Mouse (Mus musculus) midbrain, embryonic 13.5 days (tissue): ENCODE data around the gene Akap12. TPM values are rescaled to one million over a fixed set of nuclear protein-coding genes. Genes with fewer than 3 reads are reported as not detected.

Experiments
- ATAC-seq: fragments of 200-750 bp; cut with Nextera tagmentation; 2 replicates; pipeline ENCODE4 v1.8.0; 2017; ENCODE audit warnings: mild to moderate bottlenecking, moderate TSS enrichment, moderate library complexity
- H3K27ac ChIP-seq: fragments of 300-500 bp; sonication (generic); 2 replicates; pipeline ENCODE4 v1.5.1; 2015; ENCODE audit warnings: inconsistent platforms, mild to moderate bottlenecking, moderate library complexity
- H3K27me3 ChIP-seq: fragments of 300-500 bp; sonication (generic); 2 replicates; pipeline ENCODE4 v1.6.1; 2015; ENCODE audit warnings: mild to moderate bottlenecking, inconsistent platforms
- H3K36me3 ChIP-seq: fragments of 300-500 bp; sonication (generic); 2 replicates; pipeline ENCODE4 v1.6.1; 2015; ENCODE audit warnings: mild to moderate bottlenecking, inconsistent platforms
- H3K4me1 ChIP-seq: fragments of 300-500 bp; sonication (generic); replicated peaks from 2 replicates; pipeline ENCODE4 v1.6.1; 2015; ENCODE audit warnings: inconsistent platforms
- H3K4me2 ChIP-seq: fragments of 300-500 bp; sonication (generic); replicated peaks from 2 replicates; pipeline ENCODE4 v1.6.1; 2015; ENCODE audit warnings: moderate library complexity, mild to moderate bottlenecking, inconsistent platforms
- H3K4me3 ChIP-seq: fragments of 300-500 bp; sonication (generic); replicated peaks from 2 replicates; pipeline ENCODE4 v1.5.1; 2015; ENCODE audit warnings: mild to moderate bottlenecking, inconsistent platforms
- H3K9ac ChIP-seq: fragments of 300-500 bp; sonication (generic); replicated peaks from 2 replicates; pipeline ENCODE4 v1.6.1; 2015; ENCODE audit warnings: mild to moderate bottlenecking, inconsistent platforms
- H3K9me3 ChIP-seq: fragments of 300-500 bp; sonication (generic); 2 replicates; pipeline ENCODE4 v1.6.1; 2016; ENCODE audit warnings: mild to moderate bottlenecking, inconsistent platforms
- WGBS: fragments of 180-500 bp; shearing (Covaris S2); methylation state at CpG from one replicate; pipeline ENCODE4 v1.1.7; 2015; 5-methylcytosine and 5-hydroxymethylcytosine counted together
- polyA plus RNA-seq: library from polyadenylated mRNA; unstranded; fragments of >200 nt; fragmentation: Nextera tagmentation; extraction: Ambion mirVana; gene quantifications from 2 replicates; pipeline ENCODE4 v1.2.1, GENCODE M21; 2015

Akap12 gene
- polyA plus RNA-seq, 1 experiment from 2014 or later = 30.0 TPM

DNA sequence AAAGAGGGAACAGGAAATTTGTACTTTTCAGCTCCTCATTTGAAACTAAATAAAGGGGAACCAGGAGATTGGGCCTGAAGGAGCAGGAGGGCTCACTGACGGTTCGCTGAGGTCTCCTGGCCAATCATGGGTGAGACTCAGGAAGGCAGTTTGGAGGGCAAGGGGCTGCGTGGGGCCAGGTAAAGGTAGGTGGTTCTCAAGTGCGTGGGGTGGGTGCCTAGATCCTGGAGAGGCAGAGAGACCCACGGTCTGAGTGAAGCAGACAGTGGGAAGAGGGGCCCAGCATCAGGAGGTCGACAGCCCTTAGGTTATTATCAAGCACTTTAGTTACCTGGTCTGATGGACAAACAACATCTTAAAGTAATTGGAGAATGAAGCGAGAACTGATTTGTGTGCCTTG lies 108.1 kb downstream of the Akap12 start:
- H3K27ac ChIP-seq = no peak overlapping the region
- no peak overlapping the region for H3K4me2 ChIP-seq
- H3K9me3 ChIP-seq = no peaks in the 10 kb centered on the region
- 0 out of 2 replicates have a peak, but pooled peaks cover 4% of the 10 kb centered on the region for H3K4me1 ChIP-seq
- peaks cover 24% of the 10 kb centered on the region for H3K36me3 ChIP-seq
- no peak overlapping the region for H3K9ac ChIP-seq
- ATAC-seq = no peak
- 91% methylated on average over 7 of the region's 7 CpGs for WGBS
- no peaks in the 10 kb centered on the region for H3K27me3 ChIP-seq
- H3K4me3 ChIP-seq = no peak overlapping the region

DNA sequence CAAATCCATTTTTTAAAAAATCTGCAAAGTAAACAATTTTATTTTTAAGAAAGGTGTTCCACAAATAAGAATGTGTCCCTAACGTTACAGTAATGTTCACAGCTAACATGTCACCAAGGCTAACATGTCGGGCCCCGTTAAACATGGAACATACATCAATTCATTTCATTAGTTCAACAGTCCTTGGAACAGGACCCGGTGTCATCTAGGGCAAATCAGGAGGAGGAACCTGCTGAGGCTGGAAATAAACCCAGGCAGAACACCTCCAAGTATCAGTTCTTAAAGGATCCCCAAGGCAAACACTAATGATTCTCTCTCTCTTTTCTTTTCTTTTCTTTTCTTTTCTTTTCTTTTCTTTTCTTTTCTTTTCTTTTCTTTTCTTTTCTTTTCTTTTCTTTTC lies 108.6 kb downstream of the Akap12 start:
- no peak overlapping the region for H3K27ac ChIP-seq
- ATAC-seq = no peak

DNA sequence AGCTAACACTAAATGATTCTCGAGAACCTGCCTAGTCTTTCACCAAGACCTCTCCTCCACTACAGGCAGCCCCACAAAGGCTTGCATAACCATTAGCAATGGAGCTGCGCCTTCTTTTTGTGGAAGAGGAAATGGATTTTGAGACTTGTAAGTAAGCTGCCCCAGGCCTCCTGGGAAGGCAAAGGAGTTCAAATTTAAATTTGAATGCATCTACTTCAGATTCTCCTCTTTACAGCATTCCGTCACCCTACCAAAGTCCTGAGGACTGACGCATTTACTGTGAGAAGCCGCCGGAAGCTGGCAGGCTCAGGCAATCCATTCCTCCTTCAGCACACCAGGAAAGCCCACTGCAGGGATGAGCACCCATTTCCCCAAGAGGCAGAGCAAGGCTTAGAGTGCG lies 109.1 kb downstream of the Akap12 start:
- Histone ChIP-seq H3K27ac (no peak overlapping the region), H3K9ac (no peak overlapping the region), H3K4me1 (0 out of 2 replicates have a peak, but pooled peaks cover 4% of the 10 kb centered on the region), H3K4me2 (no peak overlapping the region), H3K27me3 (no peaks in the 10 kb centered on the region), H3K4me3 (no peak overlapping the region), H3K9me3 (no peaks in the 10 kb centered on the region), H3K36me3 (peaks cover 14% of the 10 kb centered on the region)
- no peak for ATAC-seq
- 20% methylated on average over 7 of the region's 7 CpGs for WGBS

More for the DNA sequence above, 108.6 kb downstream of the Akap12 start:
- no peaks in the 10 kb centered on the region for H3K27me3 ChIP-seq
- H3K4me3 ChIP-seq = no peak overlapping the region
- 0 out of 2 replicates have a peak, but pooled peaks cover 4% of the 10 kb centered on the region for H3K4me1 ChIP-seq
- no peaks in the 10 kb centered on the region for H3K9me3 ChIP-seq
- H3K9ac ChIP-seq = no peak overlapping the region
- 91% methylated on average over 4 of the region's 4 CpGs for WGBS
- H3K4me2 ChIP-seq = no peak overlapping the region
- H3K36me3 ChIP-seq = peaks cover 19% of the 10 kb centered on the region

DNA sequence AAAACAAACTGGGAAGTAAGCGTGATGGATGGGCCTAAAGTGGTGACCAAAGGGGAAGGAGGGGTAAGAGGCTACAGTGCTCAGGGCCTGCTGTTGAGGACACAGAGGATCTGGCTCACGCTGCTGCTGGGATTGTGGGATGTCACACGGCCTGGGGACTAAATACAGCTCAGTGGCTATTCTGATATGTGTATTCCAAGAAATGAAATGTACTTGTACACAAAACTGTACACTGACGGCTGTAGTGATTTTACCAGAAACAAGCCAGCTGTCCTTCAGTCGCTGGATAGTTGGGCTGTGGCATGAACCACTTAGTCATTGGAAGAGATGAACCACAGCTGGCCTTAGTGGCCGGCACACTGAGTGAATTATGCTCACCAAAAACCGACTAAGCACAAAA lies 110.3 kb downstream of the Akap12 start:
- 0 out of 2 replicates have a peak, but pooled peaks cover 4% of the 10 kb centered on the region for H3K4me1 ChIP-seq
- WGBS = 81% methylated on average over 7 of the region's 7 CpGs
- H3K9me3 ChIP-seq = no peaks in the 10 kb centered on the region
- no peak overlapping the region for H3K4me2 ChIP-seq
- ATAC-seq = no peak
- H3K9ac ChIP-seq = no peak overlapping the region
- no peaks in the 10 kb centered on the region for H3K27me3 ChIP-seq
- no peak overlapping the region for H3K4me3 ChIP-seq
- no peak overlapping the region for H3K27ac ChIP-seq
- peaks cover 14% of the 10 kb centered on the region for H3K36me3 ChIP-seq

DNA sequence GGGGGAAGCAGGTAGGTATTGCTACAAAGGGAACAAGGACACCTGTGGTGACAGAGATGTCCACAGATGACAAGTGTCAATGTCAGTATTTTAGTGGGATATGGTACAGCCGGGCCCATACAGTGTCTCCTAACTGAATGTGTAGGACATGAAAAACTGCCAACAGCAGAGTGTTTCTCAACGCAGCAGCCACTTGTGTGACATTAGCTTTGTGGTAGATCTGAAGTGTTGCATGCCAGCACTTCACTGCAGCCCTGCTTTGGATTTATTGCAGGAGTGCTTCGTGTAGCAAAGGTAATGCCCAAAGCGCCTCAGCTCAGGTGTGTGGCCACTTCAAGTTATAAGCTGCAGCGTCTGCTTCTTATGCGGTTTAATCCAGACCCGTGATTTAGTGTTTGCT lies 110.8 kb downstream of the Akap12 start:
- 91% methylated on average over 7 of the region's 7 CpGs for WGBS

DNA sequence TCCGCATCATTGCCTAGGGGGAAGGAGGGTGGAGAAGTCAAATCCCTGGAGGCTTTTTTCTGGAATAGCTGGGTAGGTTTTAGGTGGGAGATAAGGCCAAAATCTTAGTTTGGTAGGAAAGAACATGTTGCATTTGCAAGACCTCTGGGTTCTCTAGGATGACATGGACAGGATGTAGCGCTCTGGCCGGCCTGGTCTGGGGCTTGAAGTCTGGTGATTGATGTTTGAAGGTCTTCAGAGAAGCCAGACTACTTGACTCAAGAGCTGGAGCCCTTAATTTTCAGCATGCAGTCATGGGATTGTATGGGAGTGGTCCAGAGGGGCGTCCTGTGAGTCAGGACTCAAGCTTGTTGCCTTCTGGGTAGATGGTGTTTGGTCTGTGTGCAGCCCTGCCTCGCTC lies 114.6 kb downstream of the Akap12 start:
- 96% methylated on average over 5 of the region's 5 CpGs for WGBS

More for the DNA sequence above, 110.8 kb downstream of the Akap12 start:
- Histone ChIP-seq H3K4me2 (no peak overlapping the region), H3K27ac (no peak overlapping the region), H3K4me1 (0 out of 2 replicates have a peak, but pooled peaks cover 4% of the 10 kb centered on the region), H3K9me3 (no peaks in the 10 kb centered on the region), H3K4me3 (no peak overlapping the region), H3K27me3 (no peaks in the 10 kb centered on the region), H3K9ac (no peak overlapping the region), H3K36me3 (peaks cover 13% of the 10 kb centered on the region)
- no peak for ATAC-seq

DNA sequence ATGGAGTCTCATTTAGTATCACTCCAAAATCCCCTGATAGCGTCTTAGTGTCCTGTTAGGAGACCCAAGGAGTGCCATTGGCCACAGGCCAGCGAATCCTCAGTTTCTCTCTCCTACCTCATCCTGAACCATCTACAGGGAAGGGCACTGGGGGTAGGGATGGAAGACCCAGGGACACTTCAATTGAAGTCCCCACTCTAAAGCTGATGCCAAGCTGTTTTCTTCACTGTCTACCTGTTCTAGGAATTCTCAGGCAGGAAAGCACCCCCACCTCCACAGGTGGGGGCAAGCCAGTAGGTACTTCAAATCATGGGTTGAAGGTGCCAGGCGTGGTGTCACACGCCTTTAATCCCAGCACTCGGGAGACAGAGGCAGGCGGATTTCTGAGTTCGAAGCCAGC lies 118.1 kb downstream of the Akap12 start:
- H3K27ac ChIP-seq = no peak overlapping the region
- 93% methylated on average over 7 of the region's 7 CpGs for WGBS
- H3K9ac ChIP-seq = no peak overlapping the region
- H3K4me1 ChIP-seq = peaks cover 14% of the 10 kb centered on the region
- H3K9me3 ChIP-seq = no peaks in the 10 kb centered on the region
- H3K36me3 ChIP-seq = no peaks in the 10 kb centered on the region
- ATAC-seq = no peak
- no peaks in the 10 kb centered on the region for H3K27me3 ChIP-seq
- no peak overlapping the region for H3K4me2 ChIP-seq
- no peak overlapping the region for H3K4me3 ChIP-seq

More for the DNA sequence above, 114.6 kb downstream of the Akap12 start:
- H3K27ac ChIP-seq = no peak overlapping the region
- H3K4me3 ChIP-seq = no peak overlapping the region
- no peaks in the 10 kb centered on the region for H3K27me3 ChIP-seq
- no peak for ATAC-seq
- no peaks in the 10 kb centered on the region for H3K36me3 ChIP-seq
- no peak overlapping the region for H3K4me2 ChIP-seq
- no peak overlapping the region for H3K9ac ChIP-seq
- no peaks in the 10 kb centered on the region for H3K9me3 ChIP-seq
- H3K4me1 ChIP-seq = peaks cover 1% of the 10 kb centered on the region; the same call in 1 of the 2 replicates

DNA sequence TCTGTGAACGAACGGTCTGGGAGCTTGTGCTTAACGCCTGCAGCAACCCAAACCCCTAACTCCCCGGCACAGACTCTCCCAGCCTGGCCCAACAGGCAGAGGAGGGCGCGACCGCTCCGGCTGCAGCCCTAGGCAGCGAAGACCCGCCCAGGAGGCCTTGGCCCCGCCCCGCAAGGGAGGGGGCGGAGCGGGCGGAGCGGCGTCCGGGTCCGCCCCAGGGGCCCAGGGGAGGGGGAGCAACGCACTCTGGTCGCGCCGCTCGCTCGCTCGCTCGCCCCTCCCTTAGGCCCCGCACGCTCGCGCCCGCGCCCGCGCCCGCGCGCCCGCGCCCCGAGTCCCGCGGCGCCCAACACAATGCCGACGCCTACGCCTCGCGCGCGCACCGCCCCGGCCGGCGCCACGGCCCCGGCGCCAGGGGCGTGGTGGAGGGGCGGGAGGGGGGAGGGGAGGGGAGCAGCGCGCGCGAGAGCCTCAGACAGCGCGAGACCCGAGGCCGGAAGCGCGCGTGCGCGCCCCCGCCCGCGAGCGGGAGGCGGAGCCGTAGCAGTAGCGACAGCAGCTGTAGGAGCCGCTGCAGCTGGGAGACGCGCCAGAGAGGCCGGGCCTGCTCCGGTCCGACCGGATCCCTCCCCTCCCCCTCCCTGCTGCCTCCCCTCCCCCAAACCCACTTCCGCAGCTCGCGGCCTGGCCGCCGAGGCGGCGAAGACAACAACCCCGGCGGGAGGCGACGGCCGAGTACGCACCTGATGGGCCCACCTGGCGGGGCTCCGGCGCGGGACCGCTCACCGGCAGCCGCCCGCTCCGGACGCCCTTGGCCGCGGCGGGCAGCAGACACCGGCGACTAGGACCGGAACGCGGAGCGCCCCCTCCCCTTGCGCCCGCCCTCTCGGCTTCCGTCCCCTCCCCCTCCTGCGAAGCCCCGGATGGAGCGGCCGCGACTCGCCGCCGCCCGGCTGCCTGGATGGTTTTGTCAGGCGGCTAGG lies 120.7 kb downstream of the Akap12 start:
- Histone ChIP-seq H3K27ac (peak overlapping the region; percentile 100), H3K9me3 (no peaks in the 10 kb centered on the region), H3K4me3 (peak overlapping the region; percentile 97), H3K9ac (peak overlapping the region; percentile 99), H3K4me1 (peaks cover 41% of the 10 kb centered on the region), H3K4me2 (peak overlapping the region; percentile 88), H3K36me3 (no peaks in the 10 kb centered on the region), H3K27me3 (no peaks in the 10 kb centered on the region)
- peak; percentile 94 for ATAC-seq
- under 1% methylated on average over 38 of the region's 133 CpGs for WGBS

DNA sequence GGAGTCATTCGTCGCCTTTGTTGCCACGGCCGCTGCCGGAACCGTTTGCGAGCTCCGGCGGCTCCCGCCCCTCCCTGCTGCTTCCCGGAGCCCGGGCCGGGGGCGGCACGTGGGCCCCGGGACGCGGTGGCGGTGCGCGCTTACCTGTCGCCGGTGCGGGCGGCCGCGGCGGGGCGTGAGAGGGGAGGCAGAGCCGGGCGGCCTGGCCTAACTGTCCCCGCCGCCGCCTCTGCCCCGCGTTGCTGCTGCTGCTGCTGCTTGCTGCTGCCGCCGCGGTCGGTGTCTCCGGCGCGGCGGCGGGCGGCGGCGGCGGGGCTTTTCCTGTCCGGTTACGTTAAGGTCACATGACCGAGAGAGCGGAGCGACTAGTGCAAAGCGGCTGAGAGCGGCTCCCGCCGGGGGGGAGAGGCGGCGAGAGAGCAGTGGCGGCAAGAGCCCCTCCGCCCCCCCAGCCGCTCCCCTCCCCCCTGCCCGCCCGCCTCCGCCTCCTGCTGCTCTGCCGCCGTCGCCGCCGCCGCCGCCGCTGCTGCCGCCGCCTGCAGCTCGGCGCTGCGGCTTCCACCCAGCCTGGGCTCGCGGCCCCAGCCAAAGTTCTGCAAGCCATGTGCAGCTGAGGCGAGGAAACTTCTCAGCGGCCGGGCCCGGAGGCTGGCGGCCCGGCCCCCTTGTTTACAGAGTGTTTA lies 121.7 kb downstream of the Akap12 start, which contains the start of gene Zbtb2:
TSS of gene Zbtb2 (minus strand) at position 408 of the 683 bp plus-strand sequence.
- peak; percentile 15 for ATAC-seq
- Histone ChIP-seq H3K27ac (peak within 1 kb of the TSS; percentile 100), H3K4me1 (peaks cover 46% of the 10 kb centered on the region), H3K4me3 (peak within 1 kb of the TSS; percentile 97), H3K36me3 (peaks cover 1% of the 10 kb centered on the region; the same call in 1 of the 2 replicates), H3K9me3 (no peaks in the 10 kb centered on the region), H3K4me2 (peak within 1 kb of the TSS; percentile 88), H3K27me3 (no peaks in the 10 kb centered on the region), H3K9ac (peak within 1 kb of the TSS; percentile 99)
- 0% methylated on average over 41 of the region's 87 CpGs for WGBS

DNA sequence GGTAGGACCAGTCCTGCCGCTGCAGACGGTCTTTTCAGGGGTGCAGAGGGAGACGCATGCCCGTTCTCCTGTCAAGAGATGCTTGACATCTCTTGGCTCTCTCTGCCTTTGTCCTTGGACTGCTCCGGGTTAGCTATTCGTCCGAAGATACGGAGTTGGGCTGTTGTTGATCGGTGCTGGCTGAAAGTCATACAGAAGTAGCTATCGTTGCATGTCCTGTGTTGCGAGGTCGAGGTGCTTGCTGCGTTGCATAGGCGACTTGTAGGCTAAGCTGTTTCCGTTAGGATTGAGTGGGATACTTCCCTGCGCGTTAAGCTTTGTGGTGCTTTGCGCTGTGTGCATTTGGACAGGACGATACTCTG lies 122.2 kb downstream of the Akap12 start:
- Histone ChIP-seq H3K36me3 (peaks cover 5% of the 10 kb centered on the region; the same call in 1 of the 2 replicates), H3K9ac (peak overlapping the region; percentile 99), H3K27ac (peak overlapping the region; percentile 100), H3K9me3 (no peaks in the 10 kb centered on the region), H3K4me3 (peak overlapping the region; percentile 97), H3K27me3 (no peaks in the 10 kb centered on the region), H3K4me1 (peaks cover 48% of the 10 kb centered on the region), H3K4me2 (peak overlapping the region; percentile 88)
- ATAC-seq = no peak
- under 1% methylated on average over 19 of the region's 19 CpGs for WGBS

DNA sequence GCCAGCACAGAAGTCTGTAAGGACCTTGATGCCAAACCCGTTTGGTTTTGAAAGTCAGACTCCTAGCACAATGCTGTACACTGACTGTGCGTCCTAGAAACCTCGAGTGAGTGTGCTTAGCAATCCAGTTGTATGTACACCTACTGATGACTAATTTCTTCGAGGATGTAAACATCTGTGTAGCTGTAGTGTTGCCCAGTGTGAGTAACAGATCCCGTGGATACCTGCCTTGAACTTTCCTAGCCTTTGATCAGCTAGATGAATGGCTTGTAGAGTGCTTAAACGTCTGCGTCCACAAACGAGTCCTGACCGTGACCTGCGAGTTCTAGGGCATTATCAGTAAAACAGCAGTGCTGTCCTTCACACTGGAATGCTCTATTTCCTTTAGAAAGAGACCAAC lies 122.9 kb downstream of the Akap12 start:
- Histone ChIP-seq H3K27ac (no peak overlapping the region), H3K4me1 (peaks cover 48% of the 10 kb centered on the region), H3K9ac (peak overlapping the region; percentile 99), H3K27me3 (no peaks in the 10 kb centered on the region), H3K36me3 (peaks cover 6% of the 10 kb centered on the region; the same call in 1 of the 2 replicates), H3K4me3 (peak overlapping the region; percentile 97), H3K9me3 (no peaks in the 10 kb centered on the region), H3K4me2 (peak overlapping the region; percentile 88)
- 30% methylated on average over 10 of the region's 10 CpGs for WGBS
- ATAC-seq = no peak
